Mouse (Mus musculus) liver, embryonic 15.5 days (tissue): ENCODE results near the gene Tln2. TPM values are rescaled to one million over a fixed set of nuclear protein-coding genes. Genes with fewer than 3 reads are reported as not detected.

ENCODE experiments used
- ATAC-seq: fragments of 200-750 bp; cut with Nextera tagmentation; 2 replicates; pipeline ENCODE4 v1.8.0; 2017; ENCODE audit warnings: moderate number of reproducible peaks, mild to moderate bottlenecking, moderate library complexity; ENCODE audit not compliant: insufficient read depth
- H3K27ac ChIP-seq: fragments of 300-500 bp; sonication (generic); replicated peaks from 2 replicates; pipeline ENCODE4 v1.5.1; 2015; ENCODE audit warnings: mild to moderate bottlenecking, inconsistent platforms
- H3K27me3 ChIP-seq: fragments of 300-500 bp; sonication (generic); 2 replicates; pipeline ENCODE4 v1.6.1; 2015; ENCODE audit warnings: mild to moderate bottlenecking, inconsistent platforms
- H3K36me3 ChIP-seq: fragments of 300-500 bp; sonication (generic); replicated peaks from 2 replicates; pipeline ENCODE4 v1.6.1; 2015; ENCODE audit warnings: moderate library complexity, mild to moderate bottlenecking, inconsistent platforms
- H3K4me1 ChIP-seq: fragments of 300-500 bp; sonication (generic); replicated peaks from 2 replicates; pipeline ENCODE4 v1.6.1; 2015; ENCODE audit warnings: inconsistent platforms
- H3K4me2 ChIP-seq: fragments of 300-500 bp; sonication (generic); 2 replicates; pipeline ENCODE4 v1.6.1; 2015; ENCODE audit warnings: moderate library complexity, mild to moderate bottlenecking, inconsistent platforms
- H3K4me3 ChIP-seq: fragments of 300-500 bp; sonication (generic); replicated peaks from 2 replicates; pipeline ENCODE4 v1.5.1; 2015; ENCODE audit warnings: mild to moderate bottlenecking, inconsistent platforms
- H3K9ac ChIP-seq: fragments of 300-500 bp; sonication (generic); 2 replicates; pipeline ENCODE4 v1.6.1; 2015; ENCODE audit warnings: moderate library complexity, mild to moderate bottlenecking, inconsistent platforms
- H3K9me3 ChIP-seq: fragments of 300-500 bp; sonication (generic); replicated peaks from 2 replicates; pipeline ENCODE4 v1.6.1; 2016; ENCODE audit warnings: inconsistent platforms
- WGBS: fragments of 180-500 bp; shearing (Covaris S2); methylation state at CpG from one replicate; pipeline ENCODE4 v1.1.7; 2015; ENCODE audit warnings: mixed read lengths; ENCODE audit not compliant: insufficient replicate concordance; 5-methylcytosine and 5-hydroxymethylcytosine counted together
- polyA plus RNA-seq: library from polyadenylated mRNA; unstranded; fragments of >200 nt; fragmentation: Nextera tagmentation; extraction: Ambion mirVana; gene quantifications from 2 replicates; pipeline ENCODE4 v1.2.1, GENCODE M21; 2015

Tln2 gene
- polyA plus RNA-seq, 1 experiment from 2014 or later: 2.7 TPM

- ATAC-seq: no peak
- Histone ChIP-seq H3K4me1 (no peaks in the 10 kb centered on the region), H3K27ac (no peak overlapping the region), H3K4me3 (no peak overlapping the region), H3K36me3 (no peaks in the 10 kb centered on the region), H3K4me2 (no peak overlapping the region), H3K9ac (no peak overlapping the region), H3K9me3 (no peaks in the 10 kb centered on the region), H3K27me3 (no peaks in the 10 kb centered on the region)
- 48% methylated on average over 7 of the region's 7 CpGs for WGBS
Measured at GRCm38 (mm10) chr9:67270061-67270595, 289.4 kb downstream of the Tln2 start.

GRCm38 (mm10) chr9:67267276-67267990 lies 292.1 kb downstream of the Tln2 start:
- 43% methylated on average over 8 of the region's 8 CpGs for WGBS

GRCm38 (mm10) chr9:67265513-67265912 lies 294.0 kb downstream of the Tln2 start:
- H3K27me3 ChIP-seq: no peaks in the 10 kb centered on the region
- H3K4me3 ChIP-seq: no peak overlapping the region
- no peak overlapping the region for H3K4me2 ChIP-seq
- no peak overlapping the region for H3K27ac ChIP-seq
- H3K4me1 ChIP-seq: peaks cover 4% of the 10 kb centered on the region; the same call in 1 of the 2 replicates
- H3K9ac ChIP-seq: no peak overlapping the region
- H3K36me3 ChIP-seq: no peaks in the 10 kb centered on the region
- no peak for ATAC-seq
- 60% methylated on average over 11 of the region's 11 CpGs for WGBS
- no peaks in the 10 kb centered on the region for H3K9me3 ChIP-seq

More at GRCm38 (mm10) chr9:67267276-67267990, 292.1 kb downstream of the Tln2 start:
- no peak overlapping the region for H3K9ac ChIP-seq
- no peak overlapping the region for H3K27ac ChIP-seq
- H3K4me2 ChIP-seq: no peak overlapping the region
- H3K27me3 ChIP-seq: no peaks in the 10 kb centered on the region
- ATAC-seq: no peak
- no peak overlapping the region for H3K4me3 ChIP-seq
- H3K36me3 ChIP-seq: no peaks in the 10 kb centered on the region
- no peaks in the 10 kb centered on the region for H3K9me3 ChIP-seq
- no peaks in the 10 kb centered on the region for H3K4me1 ChIP-seq

GRCm38 (mm10) chr9:67264896-67265295 lies 294.6 kb downstream of the Tln2 start:
- 41% methylated on average over 2 of the region's 2 CpGs for WGBS
- H3K4me3 ChIP-seq: no peak overlapping the region
- H3K27me3 ChIP-seq: no peaks in the 10 kb centered on the region
- no peak for ATAC-seq
- no peak overlapping the region for H3K9ac ChIP-seq
- H3K27ac ChIP-seq: no peak overlapping the region
- H3K36me3 ChIP-seq: no peaks in the 10 kb centered on the region
- H3K4me1 ChIP-seq: peaks cover 4% of the 10 kb centered on the region; the same call in 1 of the 2 replicates
- no peak overlapping the region for H3K4me2 ChIP-seq
- H3K9me3 ChIP-seq: no peaks in the 10 kb centered on the region

- Histone ChIP-seq H3K9me3 (no peaks in the 10 kb centered on the region), H3K4me1 (peaks cover 4% of the 10 kb centered on the region; the same call in 1 of the 2 replicates), H3K4me3 (no peak overlapping the region), H3K4me2 (peak overlapping the region; percentile 7; the same call in 1 of the 2 replicates), H3K27me3 (no peaks in the 10 kb centered on the region), H3K9ac (no peak overlapping the region), H3K36me3 (no peaks in the 10 kb centered on the region), H3K27ac (no peak overlapping the region)
- peak; percentile 40; the same call in 1 of the 2 replicates for ATAC-seq
- WGBS: 20% methylated on average over 13 of the region's 13 CpGs
Measured at GRCm38 (mm10) chr9:67260835-67261599, 298.5 kb downstream of the Tln2 start.

- H3K36me3 ChIP-seq: no peaks in the 10 kb centered on the region
- no peak for ATAC-seq
- no peak overlapping the region for H3K4me3 ChIP-seq
- no peaks in the 10 kb centered on the region for H3K9me3 ChIP-seq
- H3K27ac ChIP-seq: no peak overlapping the region
- WGBS: 44% methylated on average over 2 of the region's 2 CpGs
- H3K9ac ChIP-seq: no peak overlapping the region
- H3K4me1 ChIP-seq: no peaks in the 10 kb centered on the region
- H3K27me3 ChIP-seq: no peaks in the 10 kb centered on the region
- H3K4me2 ChIP-seq: no peak overlapping the region
Measured at GRCm38 (mm10) chr9:67250141-67250540, 309.4 kb downstream of the Tln2 start.

GRCm38 (mm10) chr9:67247365-67247950 lies 312.0 kb downstream of the Tln2 start:
- ATAC-seq: no peak
- WGBS: 67% methylated on average over 10 of the region's 10 CpGs

GRCm38 (mm10) chr9:67245265-67245664 lies 314.2 kb downstream of the Tln2 start:
- no peak overlapping the region for H3K27ac ChIP-seq
- no peaks in the 10 kb centered on the region for H3K36me3 ChIP-seq
- no peak overlapping the region for H3K9ac ChIP-seq
- no peak for ATAC-seq
- no peaks in the 10 kb centered on the region for H3K9me3 ChIP-seq
- no peak overlapping the region for H3K4me3 ChIP-seq
- 83% methylated on average over 2 of the region's 2 CpGs for WGBS
- no peaks in the 10 kb centered on the region for H3K4me1 ChIP-seq
- H3K27me3 ChIP-seq: no peaks in the 10 kb centered on the region
- H3K4me2 ChIP-seq: no peak overlapping the region

More at GRCm38 (mm10) chr9:67247365-67247950, 312.0 kb downstream of the Tln2 start:
- H3K4me1 ChIP-seq: no peaks in the 10 kb centered on the region
- no peak overlapping the region for H3K9ac ChIP-seq
- H3K4me2 ChIP-seq: no peak overlapping the region
- no peaks in the 10 kb centered on the region for H3K27me3 ChIP-seq
- no peaks in the 10 kb centered on the region for H3K9me3 ChIP-seq
- no peak overlapping the region for H3K27ac ChIP-seq
- no peak overlapping the region for H3K4me3 ChIP-seq
- H3K36me3 ChIP-seq: no peaks in the 10 kb centered on the region

GRCm38 (mm10) chr9:67241683-67242082 lies 317.8 kb downstream of the Tln2 start:
- H3K4me3 ChIP-seq: no peak overlapping the region
- no peaks in the 10 kb centered on the region for H3K27me3 ChIP-seq
- H3K4me1 ChIP-seq: no peaks in the 10 kb centered on the region
- H3K4me2 ChIP-seq: no peak overlapping the region
- WGBS: 57% methylated on average over 5 of the region's 5 CpGs
- ATAC-seq: no peak
- no peak overlapping the region for H3K27ac ChIP-seq
- H3K9ac ChIP-seq: no peak overlapping the region
- H3K9me3 ChIP-seq: no peaks in the 10 kb centered on the region
- no peaks in the 10 kb centered on the region for H3K36me3 ChIP-seq

- Histone ChIP-seq H3K9ac (no peak overlapping the region), H3K27me3 (no peaks in the 10 kb centered on the region), H3K4me2 (no peak overlapping the region), H3K4me3 (no peak overlapping the region), H3K36me3 (no peaks in the 10 kb centered on the region), H3K4me1 (no peaks in the 10 kb centered on the region), H3K27ac (no peak overlapping the region), H3K9me3 (no peaks in the 10 kb centered on the region)
- no peak for ATAC-seq
- 70% methylated on average over 9 of the region's 9 CpGs for WGBS
Measured at GRCm38 (mm10) chr9:67240456-67240855, 319.0 kb downstream of the Tln2 start.

GRCm38 (mm10) chr9:67236987-67237386 lies 322.5 kb downstream of the Tln2 start:
- 43% methylated on average over 3 of the region's 3 CpGs for WGBS
- H3K4me3 ChIP-seq: no peak overlapping the region
- ATAC-seq: no peak

More at GRCm38 (mm10) chr9:67236987-67237386, 322.5 kb downstream of the Tln2 start:
- peaks cover 3% of the 10 kb centered on the region; the same call in 1 of the 2 replicates for H3K4me1 ChIP-seq
- H3K9ac ChIP-seq: no peak overlapping the region
- no peak overlapping the region for H3K4me2 ChIP-seq
- no peaks in the 10 kb centered on the region for H3K9me3 ChIP-seq
- no peak overlapping the region for H3K27ac ChIP-seq
- H3K27me3 ChIP-seq: no peaks in the 10 kb centered on the region
- H3K36me3 ChIP-seq: no peaks in the 10 kb centered on the region
